Mouse (Mus musculus) stomach, embryonic 16.5 days (tissue): ENCODE results near the gene Dagla. TPM values are rescaled to one million over a fixed set of nuclear protein-coding genes. Genes with fewer than 3 reads are reported as not detected.

Experiments
- ATAC-seq: fragments of 200-750 bp; cut with Nextera tagmentation; 2 replicates; pipeline ENCODE4 v1.8.0; 2017; ENCODE audit warnings: moderate number of reproducible peaks, moderate TSS enrichment; ENCODE audit not compliant: insufficient read depth, low FRiP score
- H3K27ac ChIP-seq: fragments of 300-500 bp; sonication (generic); 2 replicates; pipeline ENCODE4 v1.5.1; 2014; ENCODE audit warnings: low read length
- H3K27me3 ChIP-seq: fragments of 300-500 bp; sonication (generic); 2 replicates; pipeline ENCODE4 v1.6.1; 2014; ENCODE audit warnings: low read length, control low read depth, mixed read lengths; ENCODE audit not compliant: control insufficient read depth, insufficient read depth
- H3K36me3 ChIP-seq: fragments of 300-500 bp; sonication (generic); 2 replicates; pipeline ENCODE4 v1.6.1; 2014; ENCODE audit warnings: low read length; ENCODE audit not compliant: control insufficient read depth, insufficient read depth
- H3K4me1 ChIP-seq: fragments of 300-500 bp; sonication (generic); 2 replicates; pipeline ENCODE4 v1.6.1; 2014; ENCODE audit warnings: low read length, control low read depth, mixed read lengths; ENCODE audit not compliant: control insufficient read depth, insufficient read depth
- H3K4me2 ChIP-seq: fragments of 300-500 bp; sonication (generic); 2 replicates; pipeline ENCODE4 v1.6.1; 2014; ENCODE audit warnings: low read depth, low read length, mixed read lengths
- H3K4me3 ChIP-seq: fragments of 300-500 bp; sonication (generic); replicated peaks from 2 replicates; pipeline ENCODE4 v1.5.1; 2014; ENCODE audit warnings: mild to moderate bottlenecking, low read length
- H3K9ac ChIP-seq: fragments of 300-500 bp; sonication (generic); 2 replicates; pipeline ENCODE4 v1.6.1; 2014; ENCODE audit warnings: low read length
- H3K9me3 ChIP-seq: fragments of 300-500 bp; sonication (generic); replicated peaks from 2 replicates; pipeline ENCODE4 v1.6.1; 2016; ENCODE audit warnings: low read length, control low read depth; ENCODE audit not compliant: control insufficient read depth
- WGBS: fragments of 180-500 bp; shearing (Covaris S2); extraction: QIAGEN DNeasy Blood & Tissue Kit; methylation state at CpG from one replicate; pipeline ENCODE4 v1.1.7; 2014; 5-methylcytosine and 5-hydroxymethylcytosine counted together
- polyA plus RNA-seq: library from polyadenylated mRNA; unstranded; fragments of >200 nt; fragmentation: Nextera tagmentation; extraction: Ambion mirVana; gene quantifications from 2 replicates; pipeline ENCODE4 v1.2.1, GENCODE M21; 2015

Dagla gene
- 2.9 and 3.4 TPM in 2 replicates for polyA plus RNA-seq

- Histone ChIP-seq H3K9ac (peak within 1 kb of the TSS; percentile 85), H3K4me3 (peak within 1 kb of the TSS; percentile 67), H3K27ac (no peak within 1 kb of the TSS)
Observed at GRCm38 (mm10) chr19:10304810-10305544, at the start of gene Dagla. Gene Dagla (minus strand): TSS chr19:10304877.

GRCm38 (mm10) chr19:10352218-10352617 lies 47.5 kb upstream of the Dagla start:
- Histone ChIP-seq H3K4me3 (no peak overlapping the region), H3K27ac (no peak overlapping the region), H3K9me3 (0 out of 2 replicates have a peak, but pooled peaks cover 3% of the 10 kb centered on the region), H3K36me3 (no peaks in the 10 kb centered on the region), H3K4me2 (no peak overlapping the region), H3K27me3 (no peaks in the 10 kb centered on the region), H3K9ac (no peak overlapping the region), H3K4me1 (no peaks in the 10 kb centered on the region)
- no peak for ATAC-seq
- WGBS, result 86% methylated on average over 7 of the region's 7 CpGs

More at GRCm38 (mm10) chr19:10304810-10305544, at the start of gene Dagla:
- H3K4me1 ChIP-seq, result peaks cover 18% of the 10 kb centered on the region; the same call in 1 of the 2 replicates
- H3K9me3 ChIP-seq, result no peaks in the 10 kb centered on the region
- peaks cover 5% of the 10 kb centered on the region; the same call in 1 of the 2 replicates for H3K27me3 ChIP-seq
- H3K36me3 ChIP-seq, result no peaks in the 10 kb centered on the region
- peak within 1 kb of the TSS; percentile 99 for H3K4me2 ChIP-seq
- WGBS, result 5% methylated on average over 56 of the region's 56 CpGs
- ATAC-seq, result peak; percentile 88

- Histone ChIP-seq H3K9me3 (0 out of 2 replicates have a peak, but pooled peaks cover 3% of the 10 kb centered on the region), H3K4me3 (no peak overlapping the region), H3K4me1 (no peaks in the 10 kb centered on the region), H3K4me2 (no peak overlapping the region), H3K27me3 (no peaks in the 10 kb centered on the region), H3K27ac (no peak overlapping the region), H3K36me3 (no peaks in the 10 kb centered on the region), H3K9ac (no peak overlapping the region)
- WGBS, result 60% methylated on average over 5 of the region's 5 CpGs
- ATAC-seq, result no peak
Observed at GRCm38 (mm10) chr19:10347628-10348273, 43.1 kb upstream of the Dagla start.

GRCm38 (mm10) chr19:10345696-10346095 lies 41.0 kb upstream of the Dagla start:
- Histone ChIP-seq H3K9ac (no peak overlapping the region), H3K9me3 (0 out of 2 replicates have a peak, but pooled peaks cover 3% of the 10 kb centered on the region), H3K4me3 (no peak overlapping the region), H3K27ac (no peak overlapping the region), H3K36me3 (no peaks in the 10 kb centered on the region), H3K27me3 (0 out of 2 replicates have a peak, but pooled peaks cover under 1% of the 10 kb centered on the region), H3K4me1 (no peaks in the 10 kb centered on the region), H3K4me2 (no peak overlapping the region)
- ATAC-seq, result no peak
- WGBS, result 37% methylated on average over 12 of the region's 12 CpGs

- Histone ChIP-seq H3K9me3 (no peaks in the 10 kb centered on the region), H3K4me2 (no peak overlapping the region), H3K4me3 (no peak overlapping the region), H3K9ac (no peak overlapping the region), H3K36me3 (no peaks in the 10 kb centered on the region), H3K4me1 (no peaks in the 10 kb centered on the region), H3K27ac (no peak overlapping the region), H3K27me3 (0 out of 2 replicates have a peak, but pooled peaks cover 3% of the 10 kb centered on the region)
- WGBS, result 79% methylated on average over 10 of the region's 10 CpGs
- ATAC-seq, result no peak
Observed at GRCm38 (mm10) chr19:10343866-10344265, 39.2 kb upstream of the Dagla start.

- no peaks in the 10 kb centered on the region for H3K9me3 ChIP-seq
- H3K27me3 ChIP-seq, result 0 out of 2 replicates have a peak, but pooled peaks cover 7% of the 10 kb centered on the region
- ATAC-seq, result peak; percentile 30; the same call in 1 of the 2 replicates
- no peaks in the 10 kb centered on the region for H3K36me3 ChIP-seq
- no peak overlapping the region for H3K27ac ChIP-seq
- H3K4me1 ChIP-seq, result no peaks in the 10 kb centered on the region
- H3K4me2 ChIP-seq, result no peak overlapping the region
- H3K9ac ChIP-seq, result no peak overlapping the region
- WGBS, result 30% methylated on average over 12 of the region's 12 CpGs
- no peak overlapping the region for H3K4me3 ChIP-seq
Observed at GRCm38 (mm10) chr19:10341817-10342439, 37.3 kb upstream of the Dagla start.

- H3K9ac ChIP-seq, result no peak overlapping the region
- H3K4me1 ChIP-seq, result no peaks in the 10 kb centered on the region
- H3K27me3 ChIP-seq, result 0 out of 2 replicates have a peak, but pooled peaks cover 7% of the 10 kb centered on the region
- H3K27ac ChIP-seq, result no peak overlapping the region
- ATAC-seq, result no peak
- no peak overlapping the region for H3K4me3 ChIP-seq
- H3K9me3 ChIP-seq, result no peaks in the 10 kb centered on the region
- no peaks in the 10 kb centered on the region for H3K36me3 ChIP-seq
- H3K4me2 ChIP-seq, result no peak overlapping the region
- whole genome bisulfite sequencing, result 21% methylated on average over 11 of the region's 11 CpGs
Observed at GRCm38 (mm10) chr19:10341152-10341551, 36.5 kb upstream of the Dagla start.

GRCm38 (mm10) chr19:10340661-10341060 lies 36.0 kb upstream of the Dagla start:
- no peaks in the 10 kb centered on the region for H3K4me1 ChIP-seq
- 40% methylated on average over 5 of the region's 5 CpGs for WGBS
- no peak overlapping the region for H3K9ac ChIP-seq
- no peak overlapping the region for H3K27ac ChIP-seq
- no peak overlapping the region for H3K4me2 ChIP-seq
- no peaks in the 10 kb centered on the region for H3K9me3 ChIP-seq
- H3K4me3 ChIP-seq, result no peak overlapping the region
- H3K27me3 ChIP-seq, result 0 out of 2 replicates have a peak, but pooled peaks cover 7% of the 10 kb centered on the region
- no peaks in the 10 kb centered on the region for H3K36me3 ChIP-seq
- no peak for ATAC-seq
